Mouse (Mus musculus) left cerebral cortex, adult 2 months (tissue): ENCODE measurements at regions not wholly inside any gene's neighbourhood (a gene's known extent, or its start where the extent isn't known, plus 50 kb on each side); places are given as distances from the start of the nearest gene placed in this dataset.
"Not testable (repeated sequence)": the region's sequence is repeated elsewhere in the genome, so short reads cannot be mapped to it uniquely, and the experiment has no call there.

Experiments used
- DNase-seq, 2 experiments: peaks; one replicate each; pipeline ENCODE4 v3.0.0; 2021 to 2022; ENCODE audit warnings: low spot score in 2 of 2, mixed read lengths in 1 of 2; ENCODE audit errors: extremely low spot score in 1 of 2
- H3K27ac ChIP-seq: fragments of 200-600 bp; 2 replicates; pipeline ENCODE4 v1.8.1; 2022
- H3K4me3 ChIP-seq: fragments of 200-600 bp; 2 replicates; pipeline ENCODE4 v1.8.1; 2022
- CTCF ChIP-seq: fragments of 200-600 bp; IDR thresholded peaks from 2 replicates; pipeline ENCODE4 v1.8.1; 2022; ENCODE audit warnings: antibody characterized with exemption, mild to moderate bottlenecking, moderate library complexity
- intact Hi-C: fragments of 180-260 bp; cut with DNase I; formaldehyde crosslinking; loops from one replicate; pipeline ENCODE4 v1.15.1; 2025

- H3K27ac ChIP-seq, result no peak overlapping the region
- no peak for TF ChIP-seq CTCF
- intact Hi-C loops, result no loop called here
- DNase-seq, result no peak
- no peak overlapping the region for H3K4me3 ChIP-seq
Measured at GRCm38 (mm10) chr10:56982526-56983190, 503.5 kb upstream of the Hsf2 start.

- intact Hi-C loops, result no loop called here
- H3K4me3 ChIP-seq, result no peak overlapping the region
- no peak for TF ChIP-seq CTCF
- H3K27ac ChIP-seq, result no peak overlapping the region
- DNase-seq, result no peak
Measured at GRCm38 (mm10) chr10:56994969-56995368, 491.2 kb upstream of the Hsf2 start.

GRCm38 (mm10) chr10:57000892-57001722, 485.1 kb upstream of the Hsf2 start:
- peak; percentile 92 for TF ChIP-seq CTCF
- H3K4me3 ChIP-seq, result peak overlapping the region; percentile 23
- intact Hi-C loops, result loop anchor here (1.0 to 5.0 kb wide), 4 partner anchors 181 to 632 kb away; no protein-coding TSS in a partner anchor
- H3K27ac ChIP-seq, result peak overlapping the region; percentile 9; the same call in 1 of the 2 replicates
- DNase-seq, result peak; percentile 34 to 41

- no peak for DNase-seq
- TF ChIP-seq CTCF, result no peak
- H3K4me3 ChIP-seq, result no peak overlapping the region
- intact Hi-C loops, result loop anchor here (1.0 to 5.0 kb wide), 4 partner anchors 181 to 632 kb away; no protein-coding TSS in a partner anchor
- no peak overlapping the region for H3K27ac ChIP-seq
Measured at GRCm38 (mm10) chr10:57001723-57002110, 484.5 kb upstream of the Hsf2 start.

- TF ChIP-seq CTCF, result no peak
- intact Hi-C loops, result no loop called here
- no peak for DNase-seq
- Histone ChIP-seq H3K27ac (no peak overlapping the region), H3K4me3 (no peak overlapping the region)
Measured at GRCm38 (mm10) chr10:57037641-57038040, 448.5 kb upstream of the Hsf2 start.

- no peak overlapping the region for H3K27ac ChIP-seq
- TF ChIP-seq CTCF, result no peak
- DNase-seq, result no peak
- intact Hi-C loops, result no loop called here
- H3K4me3 ChIP-seq, result no peak overlapping the region
Measured at GRCm38 (mm10) chr10:57040201-57040600, 446.0 kb upstream of the Hsf2 start.

GRCm38 (mm10) chr10:57046021-57046420, 440.2 kb upstream of the Hsf2 start:
- Histone ChIP-seq H3K27ac (no peak overlapping the region), H3K4me3 (no peak overlapping the region)
- no peak for TF ChIP-seq CTCF
- no peak for DNase-seq
- intact Hi-C loops, result no loop called here

- no peak for TF ChIP-seq CTCF
- no peak overlapping the region for H3K27ac ChIP-seq
- intact Hi-C loops, result no loop called here
- H3K4me3 ChIP-seq, result no peak overlapping the region
- DNase-seq, result no peak
Measured at GRCm38 (mm10) chr10:57046891-57047290, 439.3 kb upstream of the Hsf2 start.

- Histone ChIP-seq H3K27ac (no peak overlapping the region), H3K4me3 (no peak overlapping the region)
- intact Hi-C loops, result no loop called here
- no peak for TF ChIP-seq CTCF
- no peak for DNase-seq
Measured at GRCm38 (mm10) chr10:57047719-57048118, 438.5 kb upstream of the Hsf2 start.

GRCm38 (mm10) chr10:57053375-57053774, 432.8 kb upstream of the Hsf2 start:
- DNase-seq, H3K4me3 ChIP-seq, H3K27ac ChIP-seq, intact Hi-C loops: not testable (repeated sequence)

GRCm38 (mm10) chr10:57090131-57090530, 396.1 kb upstream of the Hsf2 start:
- no peak for TF ChIP-seq CTCF
- no peak overlapping the region for H3K4me3 ChIP-seq
- no peak for DNase-seq
- H3K27ac ChIP-seq, result no peak overlapping the region
- intact Hi-C loops, result no loop called here

GRCm38 (mm10) chr10:57095920-57096319, 390.3 kb upstream of the Hsf2 start:
- Histone ChIP-seq H3K4me3 (no peak overlapping the region), H3K27ac (no peak overlapping the region)
- no peak for DNase-seq
- no peak for TF ChIP-seq CTCF
- intact Hi-C loops, result no loop called here

GRCm38 (mm10) chr10:57113359-57113758, 372.8 kb upstream of the Hsf2 start:
- no peak overlapping the region for H3K27ac ChIP-seq
- TF ChIP-seq CTCF, result no peak
- intact Hi-C loops, result no loop called here
- no peak for DNase-seq
- no peak overlapping the region for H3K4me3 ChIP-seq
